Mouse (Mus musculus) heart, adult 2 months (tissue): ENCODE results near the gene Ahcyl2.

ENCODE experiments used
- CTCF ChIP-seq: fragments of 200-600 bp; IDR thresholded peaks from 2 replicates; pipeline ENCODE4 v1.8.1; 2022; ENCODE audit warnings: antibody characterized with exemption, mild to moderate bottlenecking, moderate library complexity
- EP300 ChIP-seq: fragments of 200-500 bp; IDR thresholded peaks from 2 replicates; pipeline ENCODE4 v1.6.1; 2011; ENCODE audit warnings: low read depth, low read length, control low read depth; ENCODE audit not compliant: insufficient read depth
- POLR2A ChIP-seq: fragments of 200-500 bp; IDR thresholded peaks from 2 replicates; pipeline ENCODE4 v1.6.1; 2011; ENCODE audit warnings: mild to moderate bottlenecking, low read depth, low read length, control low read depth; ENCODE audit not compliant: insufficient read depth

DNA sequence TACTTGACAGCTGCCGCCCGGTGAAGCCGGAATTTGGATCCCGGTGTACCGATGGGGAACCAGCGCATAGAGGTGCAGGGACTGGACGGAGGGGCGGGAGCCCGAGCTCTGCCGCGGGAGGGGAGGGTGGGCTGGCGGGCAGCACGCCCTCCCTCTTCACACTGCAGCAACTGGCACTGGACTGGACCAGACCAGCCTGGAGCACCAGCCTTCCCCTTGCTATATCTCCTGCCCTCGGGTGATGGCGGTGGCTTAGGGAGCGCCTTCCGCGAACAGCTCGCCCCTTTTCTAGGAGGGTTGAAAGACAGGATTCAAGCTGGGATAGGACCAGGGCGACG is 149.5 kb downstream of the Ahcyl2 start:
- peak; percentile 36; the same call in 1 of the 2 replicates for TF ChIP-seq POLR2A
- TF ChIP-seq CTCF = no peak
- TF ChIP-seq EP300 = no peak
